Mouse (Mus musculus) left cerebral cortex, postnatal 4 days (tissue): Measurements from ENCODE around the gene Isca2. TPM values are rescaled to one million over a fixed set of nuclear protein-coding genes. Genes with fewer than 3 reads are reported as not detected.
A peak's percentile ranks its signal among the peaks of the same experiment; 100 is the strongest.

Experiments used
- DNase-seq: peaks from one replicate; pipeline ENCODE4 v3.0.0-alpha.2; 2022
- intact Hi-C: fragments of 180-260 bp; cut with DNase I; formaldehyde crosslinking; loops from one replicate; pipeline ENCODE4 v1.15.1; 2025
- total RNA-seq, 2 experiments: library from RNA; stranded (reverse); gene quantifications; 2 replicates each; pipeline ENCODE4 v1.2.3; 2021

Isca2 gene
- total RNA-seq, 2 experiments from 2014 or later, result 40.8 to 43.3 TPM

GRCm38 (mm10) chr12:84769624-84770023, 3.4 kb upstream of the Isca2 start:
- no peak for DNase-seq
- intact Hi-C loops, result no loop called here

- intact Hi-C loops, result no loop called here
- DNase-seq, result no peak
Observed at GRCm38 (mm10) chr12:84771981-84772520, 1.0 kb upstream of the Isca2 start.

- intact Hi-C loops, result no loop called here
Observed at GRCm38 (mm10) chr12:84773476-84773875, 425 bp downstream of the Isca2 start.

GRCm38 (mm10) chr12:84774376-84774775, 1.3 kb downstream of the Isca2 start:
- intact Hi-C loops, result no loop called here
- no peak for DNase-seq

More at GRCm38 (mm10) chr12:84773476-84773875, 425 bp downstream of the Isca2 start:
- DNase-seq, result peak; percentile 31

GRCm38 (mm10) chr12:84776229-84776628, 3.2 kb downstream of the Isca2 start:
- DNase-seq, result no peak
- intact Hi-C loops, result no loop called here

- intact Hi-C loops, result no loop called here
- peak; percentile 93 for DNase-seq
Observed at GRCm38 (mm10) chr12:84784604-84785381, 11.7 kb downstream of the Isca2 start.

- DNase-seq, result no peak
- intact Hi-C loops, result no loop called here
Observed at GRCm38 (mm10) chr12:84786091-84786490, 13.0 kb downstream of the Isca2 start.

- no peak for DNase-seq
- intact Hi-C loops, result no loop called here
Observed at GRCm38 (mm10) chr12:84790853-84791252, 17.8 kb downstream of the Isca2 start.

GRCm38 (mm10) chr12:84792629-84793028, 19.6 kb downstream of the Isca2 start:
- DNase-seq, result no peak
- intact Hi-C loops, result no loop called here

- DNase-seq, result no peak
- intact Hi-C loops, result no loop called here
Observed at GRCm38 (mm10) chr12:84794647-84795046, 21.6 kb downstream of the Isca2 start.

- intact Hi-C loops, result no loop called here
- no peak for DNase-seq
Observed at GRCm38 (mm10) chr12:84799086-84799485, 26.0 kb downstream of the Isca2 start.

- DNase-seq, result no peak
- intact Hi-C loops, result no loop called here
Observed at GRCm38 (mm10) chr12:84800419-84800818, 27.4 kb downstream of the Isca2 start.

GRCm38 (mm10) chr12:84801532-84802110, 28.6 kb downstream of the Isca2 start:
- intact Hi-C loops, result no loop called here

GRCm38 (mm10) chr12:84802625-84803024, 29.6 kb downstream of the Isca2 start:
- DNase-seq, result no peak
- intact Hi-C loops, result no loop called here

More at GRCm38 (mm10) chr12:84801532-84802110, 28.6 kb downstream of the Isca2 start:
- no peak for DNase-seq

- DNase-seq, result no peak
- intact Hi-C loops, result no loop called here
Observed at GRCm38 (mm10) chr12:84805228-84805842, 32.3 kb downstream of the Isca2 start.

- no peak for DNase-seq
- intact Hi-C loops, result no loop called here
Observed at GRCm38 (mm10) chr12:84806010-84806409, 33.0 kb downstream of the Isca2 start.

GRCm38 (mm10) chr12:84806726-84807125, 33.7 kb downstream of the Isca2 start:
- no peak for DNase-seq
- intact Hi-C loops, result no loop called here

GRCm38 (mm10) chr12:84807351-84807750, 34.3 kb downstream of the Isca2 start:
- intact Hi-C loops, result no loop called here

GRCm38 (mm10) chr12:84809033-84809432, 36.0 kb downstream of the Isca2 start:
- no peak for DNase-seq
- intact Hi-C loops, result no loop called here

More at GRCm38 (mm10) chr12:84807351-84807750, 34.3 kb downstream of the Isca2 start:
- peak; percentile 37 for DNase-seq

GRCm38 (mm10) chr12:84810810-84811209, 37.8 kb downstream of the Isca2 start:
- intact Hi-C loops, result no loop called here
- DNase-seq, result no peak

- intact Hi-C loops, result no loop called here
- DNase-seq, result no peak
Observed at GRCm38 (mm10) chr12:84811510-84811909, 38.5 kb downstream of the Isca2 start.
